16 mouse cellular contexts compared by ENCODE assay signal in the genomic region with DNA sequence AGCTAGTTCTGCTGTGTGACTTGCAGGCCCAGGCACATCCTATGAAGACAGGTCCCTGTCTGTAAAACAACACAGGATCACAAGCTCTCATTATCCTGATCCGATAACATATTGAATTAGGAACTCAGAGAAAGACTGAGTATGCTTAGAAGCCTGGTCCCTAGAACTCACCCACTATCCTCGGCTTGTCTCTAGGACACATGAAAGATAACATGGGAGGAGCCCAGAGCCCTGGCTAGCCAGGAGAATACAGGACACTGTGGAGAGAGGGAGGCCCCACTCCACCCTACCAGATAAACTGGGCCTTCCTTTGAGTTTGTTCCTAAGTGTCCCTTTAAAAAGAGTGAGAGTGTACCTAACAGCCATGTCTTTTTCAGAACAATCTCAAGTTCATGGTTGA. TPM values are rescaled to one million over a fixed set of nuclear protein-coding genes. Genes with fewer than 3 reads are reported as not detected.
DNase-seq lines count a peak whose midpoint lies in the region; ATAC-seq and TF ChIP-seq lines count a peak whose summit lies in the region.
"Had no signal": no experiment of that assay in that cellular context is flagged by ENCODE, and none has a peak within 500 bp of the region (broad histone marks: within the 10 kb centered on the region; RNA-seq: fewer than 3 reads in every experiment).

No protein-coding gene starts in this region.

- H3K4me2 ChIP-seq in heart, postnatal 0 days (ENCODE audit: low read depth, low read length) = no peak overlapping the region
- no peak overlapping the region for H3K4me2 ChIP-seq in lung, postnatal 0 days (replicated peaks; ENCODE audit: low read depth, low read length)
- H3K4me2 ChIP-seq in liver, embryonic 16.5 days (ENCODE audit: low read depth, low read length) = peak overlapping the region; percentile 13; the same call in 1 of the 2 replicates
- H3K4me2 ChIP-seq: limb, embryonic 15.5 days; neural tube, embryonic 15.5 days had no signal

- H3K9ac ChIP-seq in heart, postnatal 0 days (replicated peaks; ENCODE audit: low read depth, low read length) = no peak overlapping the region
- H3K9ac ChIP-seq in lung, postnatal 0 days (replicated peaks; ENCODE audit: low read depth) = no peak overlapping the region
- H3K9ac ChIP-seq in liver, embryonic 16.5 days (ENCODE audit: low read depth, low read length) = no peak overlapping the region
- H3K9ac ChIP-seq: limb, embryonic 15.5 days; neural tube, embryonic 15.5 days had no signal

- intact Hi-C loops in heart, postnatal 25 days (cut with DNase I) = loop anchor here (10.0 kb wide), 1 partner anchor 155 kb away; no protein-coding TSS in a partner anchor

- H3K27me3 ChIP-seq in heart, postnatal 0 days (ENCODE audit: control insufficient read depth, insufficient read depth, low read length) = no peaks in the 10 kb centered on the region
- H3K27me3 ChIP-seq in lung, postnatal 0 days (replicated peaks; ENCODE audit: insufficient read depth, low read length) = no peaks in the 10 kb centered on the region
- H3K27me3 ChIP-seq in liver, embryonic 16.5 days (ENCODE audit: control insufficient read depth, insufficient read depth, low read depth, low read length) = no peaks in the 10 kb centered on the region
- no peaks in the 10 kb centered on the region for H3K27me3 ChIP-seq in midbrain, embryonic 10.5 days (ENCODE audit: low read depth, poor library complexity, severe bottlenecking)
- H3K27me3 ChIP-seq: limb, embryonic 15.5 days; neural tube, embryonic 15.5 days had no signal

- TF ChIP-seq CTCF in heart, postnatal 0 days (IDR thresholded peaks at IDR 0.05; ENCODE audit: low read depth) = no peak
- no peak for TF ChIP-seq CTCF in lung, postnatal 0 days (IDR thresholded peaks at IDR 0.05)

- TF ChIP-seq EP300 in heart, postnatal 0 days (IDR thresholded peaks at IDR 0.05; ENCODE audit: low read depth) = no peak
- TF ChIP-seq EP300 in lung, postnatal 0 days (IDR thresholded peaks at IDR 0.05) = no peak

- peaks cover 43% of the 10 kb centered on the region for H3K36me3 ChIP-seq in heart, postnatal 0 days (replicated peaks; ENCODE audit: control insufficient read depth, insufficient read depth, low read length)
- H3K36me3 ChIP-seq in lung, postnatal 0 days (ENCODE audit: insufficient read depth, low read length) = peaks cover 20% of the 10 kb centered on the region
- H3K36me3 ChIP-seq in liver, embryonic 16.5 days (ENCODE audit: control insufficient read depth, insufficient read depth) = peaks cover 1% of the 10 kb centered on the region; the same call in 1 of the 2 replicates
- H3K36me3 ChIP-seq in midbrain, embryonic 10.5 days = peaks cover 43% of the 10 kb centered on the region

- DNase-seq in heart, postnatal 0 days (ENCODE audit: low spot score) = no peak
- no peak for DNase-seq in heart, postnatal 25 days (ENCODE audit: low spot score)
- no peak for DNase-seq in lung, postnatal 0 days (ENCODE audit: low spot score)
- no peak for DNase-seq in lung, postnatal 25 days (ENCODE audit: low spot score)
- DNase-seq in cerebellum, adult 9-11 months = no peak
- no peak for DNase-seq in midbrain, embryonic 10.5 days (ENCODE audit: low spot score)
- DNase-seq: gastrocnemius, postnatal 36 days; kidney, adult 9 months; layer of hippocampus, postnatal 36 days; thymus, postnatal 36 days had no signal

- H3K9me3 ChIP-seq in heart, postnatal 0 days (replicated peaks; ENCODE audit: control insufficient read depth, low read length) = no peaks in the 10 kb centered on the region
- no peaks in the 10 kb centered on the region for H3K9me3 ChIP-seq in lung, postnatal 0 days (ENCODE audit: low read length)
- H3K9me3 ChIP-seq in liver, embryonic 16.5 days (replicated peaks; ENCODE audit: control insufficient read depth, low read length) = no peaks in the 10 kb centered on the region
- H3K9me3 ChIP-seq in midbrain, embryonic 10.5 days (replicated peaks) = no peaks in the 10 kb centered on the region
- H3K9me3 ChIP-seq: limb, embryonic 15.5 days; neural tube, embryonic 15.5 days had no signal

- peaks cover 17% of the 10 kb centered on the region; the same call in 1 of the 2 replicates for H3K4me1 ChIP-seq in heart, postnatal 0 days (ENCODE audit: control insufficient read depth, insufficient read depth)
- no peaks in the 10 kb centered on the region for H3K4me1 ChIP-seq in lung, postnatal 0 days (ENCODE audit: insufficient read depth, low read depth, low read length)
- H3K4me1 ChIP-seq in liver, embryonic 16.5 days (ENCODE audit: control insufficient read depth, low read depth, low read length) = peaks cover 18% of the 10 kb centered on the region
- H3K4me1 ChIP-seq in midbrain, embryonic 10.5 days = peaks cover 12% of the 10 kb centered on the region; the same call in 1 of the 2 replicates
- H3K4me1 ChIP-seq: limb, embryonic 15.5 days had no signal

- WGBS in heart, postnatal 0 days = 43% methylated on average over 2 of the region's 2 CpGs
- 58% methylated on average over 2 of the region's 2 CpGs for WGBS in lung, postnatal 0 days
- 39% methylated on average over 2 of the region's 2 CpGs for WGBS in liver, embryonic 16.5 days (ENCODE audit: insufficient replicate concordance)
- 93% methylated on average over 2 of the region's 2 CpGs for WGBS in midbrain, embryonic 10.5 days

- peak overlapping the region; percentile 41 for H3K27ac ChIP-seq in heart, postnatal 0 days (ENCODE audit: low read depth)
- peak overlapping the region; percentile 34 for H3K27ac ChIP-seq in lung, postnatal 0 days (ENCODE audit: low read length)
- H3K27ac ChIP-seq in liver, embryonic 16.5 days (ENCODE audit: low read length) = 0 out of 2 replicates have a peak overlapping the region, but pooled peaks have one; percentile 2
- H3K27ac ChIP-seq in midbrain, embryonic 10.5 days (replicated peaks) = no peak overlapping the region
- H3K27ac ChIP-seq: hindbrain, postnatal 0 days; limb, embryonic 15.5 days; neural tube, embryonic 15.5 days had no signal

- peak; percentile 20; the same call in 1 of the 2 replicates for ATAC-seq in heart, postnatal 0 days (ENCODE audit: insufficient read depth, low read depth)
- ATAC-seq in lung, postnatal 0 days = peak; percentile 2; the same call in 1 of the 2 replicates
- 0 out of 2 replicates have a peak, but pooled peaks have one; percentile 24 for ATAC-seq in erythroblast, adult 5-6 weeks (replicated peaks; ENCODE audit: low FRiP score, poor library complexity, severe bottlenecking)
- peak; percentile 84 for ATAC-seq in liver, embryonic 16.5 days (ENCODE audit: low read depth)
- ATAC-seq: forebrain, embryonic 14.5 days had no signal

- no peak overlapping the region for H3K4me3 ChIP-seq in heart, postnatal 0 days (ENCODE audit: low read depth, low read length)
- H3K4me3 ChIP-seq in lung, postnatal 0 days (ENCODE audit: low read depth, low read length) = no peak overlapping the region
- H3K4me3 ChIP-seq in liver, embryonic 16.5 days (ENCODE audit: low read depth, low read length) = no peak overlapping the region
- H3K4me3 ChIP-seq in midbrain, embryonic 10.5 days = no peak overlapping the region
- H3K4me3 ChIP-seq: limb, embryonic 15.5 days; neural tube, embryonic 15.5 days had no signal

RNA-seq across cellular contexts. Expression of a gene that starts 55.4 kb away (rescaled TPM):
- 35.0 and 39.8 TPM in 2 replicates for total RNA-seq in heart, postnatal 0 days (2014; rRNA removed; ENCODE audit: low replicate concordance)
- 17.5 and 23.4 TPM in 2 replicates for polyA plus RNA-seq in heart, postnatal 0 days (2015; fragmentation: Nextera tagmentation; extraction: Ambion mirVana)
- 100 to 1,000 TPM in 1 of 2 experiments, 10 to 100 TPM in 1; 51.0 to 103 TPM for total RNA-seq in heart, postnatal 25 days (2021)
- polyA plus RNA-seq in lung, postnatal 0 days (2015; fragmentation: Nextera tagmentation; extraction: Ambion mirVana) = 9.7 and 10.8 TPM in 2 replicates
- 1.3 and 1.5 TPM in 2 replicates for total RNA-seq in erythroblast, adult 5-6 weeks (2015; ENCODE audit: low replicate concordance)
- 1.8 and 2.7 TPM in 2 replicates for total RNA-seq in erythroblast, adult 5-6 weeks (2017; ENCODE audit: low replicate concordance)
- polyA plus RNA-seq in liver, embryonic 16.5 days (2015; fragmentation: Nextera tagmentation; extraction: Ambion mirVana) = 46.0 and 49.8 TPM in 2 replicates
- 2.2 and 3.5 TPM in 2 replicates for polyA plus RNA-seq in midbrain, embryonic 10.5 days (2016; fragmentation: Nextera tagmentation; extraction: Ambion mirVana)

Comparison
In these comparisons a context has a peak if more than half of its experiments do, and no peak if none do; other contexts are left out.
1. ATAC-seq: peak in every context shown above with its lines; median percentile 84 in liver, embryonic 16.5 days; 24 in erythroblast, adult 5-6 weeks; 20 in heart, postnatal 0 days; 2 in lung, postnatal 0 days.